Mouse (Mus musculus) lung, embryonic 15.5 days (tissue): ENCODE measurements around the gene Prss43. TPM values are rescaled to one million over a fixed set of nuclear protein-coding genes. Genes with fewer than 3 reads are reported as not detected.

Experiments used
- ATAC-seq: fragments of 200-750 bp; cut with Nextera tagmentation; 2 replicates; pipeline ENCODE4 v1.8.0; 2017; ENCODE audit warnings: moderate number of reproducible peaks, borderline replicate concordance; ENCODE audit not compliant: low FRiP score, low TSS enrichment; ENCODE audit errors: extremely low read depth
- H3K27ac ChIP-seq: fragments of 300-500 bp; sonication (generic); 2 replicates; pipeline ENCODE4 v1.5.1; 2015; ENCODE audit warnings: moderate library complexity, mild to moderate bottlenecking, inconsistent platforms
- H3K27me3 ChIP-seq: fragments of 300-500 bp; sonication (generic); 2 replicates; pipeline ENCODE4 v1.6.1; 2015; ENCODE audit warnings: inconsistent platforms
- H3K36me3 ChIP-seq: fragments of 300-500 bp; sonication (generic); 2 replicates; pipeline ENCODE4 v1.6.1; 2015; ENCODE audit warnings: inconsistent platforms
- H3K4me1 ChIP-seq: fragments of 300-500 bp; sonication (generic); 2 replicates; pipeline ENCODE4 v1.6.1; 2015; ENCODE audit warnings: inconsistent platforms
- H3K4me2 ChIP-seq: fragments of 300-500 bp; sonication (generic); 2 replicates; pipeline ENCODE4 v1.6.1; 2015; ENCODE audit warnings: inconsistent platforms, mild to moderate bottlenecking, moderate library complexity
- H3K4me3 ChIP-seq: fragments of 300-500 bp; sonication (generic); 2 replicates; pipeline ENCODE4 v1.5.1; 2015; ENCODE audit warnings: mild to moderate bottlenecking, inconsistent platforms
- H3K9ac ChIP-seq: fragments of 300-500 bp; sonication (generic); 2 replicates; pipeline ENCODE4 v1.6.1; 2015; ENCODE audit warnings: inconsistent platforms
- H3K9me3 ChIP-seq: fragments of 300-500 bp; sonication (generic); 2 replicates; pipeline ENCODE4 v1.6.1; 2016; ENCODE audit warnings: inconsistent platforms
- WGBS: fragments of 180-500 bp; shearing (Covaris S2); methylation state at CpG from one replicate; pipeline ENCODE4 v1.1.7; 2015; 5-methylcytosine and 5-hydroxymethylcytosine counted together
- polyA plus RNA-seq: library from polyadenylated mRNA; unstranded; fragments of >200 nt; fragmentation: Nextera tagmentation; extraction: Ambion mirVana; gene quantifications from 2 replicates; pipeline ENCODE4 v1.2.1, GENCODE M21; 2015

Prss43 gene
- polyA plus RNA-seq, 1 experiment from 2014 or later = not detected

DNA sequence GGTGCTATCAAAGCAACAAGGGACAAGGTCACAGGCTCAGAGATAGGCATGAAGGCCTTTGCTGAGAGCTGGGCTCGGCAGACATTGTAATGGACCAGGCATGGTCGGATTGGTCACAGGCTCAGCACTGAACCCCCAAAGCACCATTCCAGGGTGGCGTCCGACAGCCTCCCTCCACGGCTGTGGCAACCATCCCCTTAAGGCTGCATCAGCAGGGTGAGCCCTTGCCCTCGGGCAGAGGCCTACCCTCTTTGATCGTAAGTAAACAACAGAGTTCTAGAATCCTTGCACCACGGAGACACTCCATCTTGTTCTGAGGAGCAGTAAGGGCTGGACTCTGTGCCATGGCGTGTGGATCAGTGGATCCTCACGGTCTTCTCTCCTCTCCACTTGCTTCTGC lies 17.7 kb downstream of the Prss43 start, which contains the start of gene Prss46:
TSS of gene Prss46 (plus strand) at position 301 of the 400 bp plus-strand sequence.
- H3K27me3 ChIP-seq = no peaks in the 10 kb centered on the region
- H3K27ac ChIP-seq = no peak within 1 kb of the TSS
- H3K36me3 ChIP-seq = no peaks in the 10 kb centered on the region
- no peaks in the 10 kb centered on the region for H3K9me3 ChIP-seq
- no peak for ATAC-seq
- 69% methylated on average over 10 of the region's 10 CpGs for WGBS
- H3K4me2 ChIP-seq = no peak within 1 kb of the TSS
- H3K9ac ChIP-seq = no peak within 1 kb of the TSS
- no peaks in the 10 kb centered on the region for H3K4me1 ChIP-seq
- no peak within 1 kb of the TSS for H3K4me3 ChIP-seq

- no peaks in the 10 kb centered on the region for H3K27me3 ChIP-seq
- no peak for ATAC-seq
- no peak overlapping the region for H3K9ac ChIP-seq
- 68% methylated on average over 7 of the region's 7 CpGs for WGBS
- H3K4me3 ChIP-seq = no peak overlapping the region
- no peaks in the 10 kb centered on the region for H3K4me1 ChIP-seq
- no peak overlapping the region for H3K4me2 ChIP-seq
- no peaks in the 10 kb centered on the region for H3K9me3 ChIP-seq
- no peaks in the 10 kb centered on the region for H3K36me3 ChIP-seq
- H3K27ac ChIP-seq = no peak overlapping the region
These were observed 22.7 kb downstream of the Prss43 start for GRCm38 (mm10) chr9:110849162-110849561.

GRCm38 (mm10) chr9:110855903-110856302 lies 29.4 kb downstream of the Prss43 start:
- Histone ChIP-seq H3K36me3 (no peaks in the 10 kb centered on the region), H3K4me2 (no peak overlapping the region), H3K27ac (no peak overlapping the region), H3K9ac (no peak overlapping the region), H3K9me3 (no peaks in the 10 kb centered on the region), H3K4me3 (no peak overlapping the region), H3K4me1 (peaks cover 5% of the 10 kb centered on the region; the same call in 1 of the 2 replicates), H3K27me3 (peaks cover 21% of the 10 kb centered on the region)
- no peak for ATAC-seq
- 55% methylated on average over 7 of the region's 7 CpGs for WGBS

GRCm38 (mm10) chr9:110856920-110857319 lies 30.4 kb downstream of the Prss43 start:
- Histone ChIP-seq H3K27ac (no peak overlapping the region), H3K36me3 (no peaks in the 10 kb centered on the region), H3K4me2 (no peak overlapping the region), H3K4me3 (no peak overlapping the region), H3K27me3 (peaks cover 21% of the 10 kb centered on the region), H3K4me1 (peaks cover 5% of the 10 kb centered on the region; the same call in 1 of the 2 replicates), H3K9me3 (no peaks in the 10 kb centered on the region), H3K9ac (no peak overlapping the region)
- no peak for ATAC-seq
- 38% methylated on average over 4 of the region's 4 CpGs for WGBS

DNA sequence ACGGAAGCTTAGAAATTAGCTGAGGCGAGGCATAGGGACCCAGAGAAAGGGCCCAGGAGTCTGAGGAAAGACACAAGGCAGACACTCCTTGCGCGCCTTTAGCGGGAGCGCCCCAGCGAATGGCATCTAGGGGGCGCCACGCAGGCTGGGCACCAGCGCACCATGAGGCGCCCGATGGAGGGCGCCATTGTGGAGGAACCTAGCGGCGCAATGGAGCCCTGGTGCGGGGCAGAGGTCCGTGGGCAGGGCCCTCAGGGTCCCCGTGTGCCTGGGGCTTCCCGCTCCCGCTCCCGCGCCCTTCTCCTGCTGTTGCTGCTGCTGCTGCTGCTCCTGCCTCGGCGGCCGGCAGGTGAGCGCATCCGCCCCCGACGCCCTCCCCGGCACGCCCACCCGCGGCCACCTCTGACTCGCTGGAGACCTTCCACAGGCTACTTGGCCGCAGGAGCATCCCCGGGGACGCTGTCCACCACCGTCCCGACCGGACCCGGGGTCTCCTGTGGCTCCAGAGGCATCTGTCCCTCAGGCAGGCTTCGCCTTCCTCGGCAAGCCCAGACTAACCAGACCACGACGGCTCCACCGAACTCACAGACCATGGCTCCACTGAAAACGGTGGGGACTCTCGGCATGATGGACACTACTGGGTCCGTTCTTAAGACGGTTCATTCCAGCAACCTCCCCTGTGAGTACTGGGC lies 31.4 kb downstream of the Prss43 start, which contains the start of gene Prss50:
TSS of gene Prss50 (plus strand) at position 187 of the 692 bp plus-strand sequence.
- Histone ChIP-seq H3K4me1 (peaks cover 5% of the 10 kb centered on the region; the same call in 1 of the 2 replicates), H3K27ac (no peak within 1 kb of the TSS), H3K4me2 (peak within 1 kb of the TSS; percentile 54), H3K27me3 (peaks cover 21% of the 10 kb centered on the region), H3K4me3 (peak within 1 kb of the TSS; percentile 24), H3K9me3 (no peaks in the 10 kb centered on the region), H3K36me3 (no peaks in the 10 kb centered on the region), H3K9ac (no peak within 1 kb of the TSS)
- no peak for ATAC-seq
- 9% methylated on average over 46 of the region's 50 CpGs for WGBS

DNA sequence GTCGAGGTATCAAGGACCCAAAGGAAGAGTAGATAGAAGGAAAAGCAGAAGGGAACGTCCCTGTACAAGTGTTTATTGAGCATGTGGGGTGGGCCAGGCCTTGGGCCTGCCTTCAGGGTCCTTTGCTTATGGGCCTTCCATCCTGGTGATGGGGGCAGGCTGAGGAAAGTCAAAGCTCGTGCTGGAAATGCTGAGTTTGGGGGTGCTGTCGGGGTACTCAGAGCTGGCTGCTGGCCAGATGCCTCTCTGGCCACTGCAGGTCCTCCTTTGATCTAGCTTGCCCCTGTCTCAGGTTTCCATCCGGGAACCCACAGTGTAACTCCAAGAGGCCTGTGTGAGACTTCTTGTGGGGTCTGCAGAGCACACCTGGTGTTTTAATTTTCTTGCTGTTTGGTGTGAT lies 32.0 kb downstream of the Prss43 start:
- H3K9ac ChIP-seq = no peak overlapping the region
- no peak overlapping the region for H3K27ac ChIP-seq
- peaks cover 5% of the 10 kb centered on the region; the same call in 1 of the 2 replicates for H3K4me1 ChIP-seq
- no peak overlapping the region for H3K4me2 ChIP-seq
- WGBS = 42% methylated on average over 5 of the region's 5 CpGs
- H3K36me3 ChIP-seq = no peaks in the 10 kb centered on the region
- no peak overlapping the region for H3K4me3 ChIP-seq
- no peak for ATAC-seq
- no peaks in the 10 kb centered on the region for H3K9me3 ChIP-seq
- peaks cover 21% of the 10 kb centered on the region for H3K27me3 ChIP-seq

GRCm38 (mm10) chr9:110858967-110859596 lies 32.6 kb downstream of the Prss43 start:
- no peak overlapping the region for H3K4me2 ChIP-seq
- no peaks in the 10 kb centered on the region for H3K36me3 ChIP-seq
- ATAC-seq = no peak

GRCm38 (mm10) chr9:110871030-110871429 lies 44.5 kb downstream of the Prss43 start:
- Histone ChIP-seq H3K9ac (no peak overlapping the region), H3K27ac (no peak overlapping the region), H3K4me3 (no peak overlapping the region), H3K9me3 (no peaks in the 10 kb centered on the region), H3K4me1 (peaks cover 18% of the 10 kb centered on the region), H3K4me2 (no peak overlapping the region), H3K36me3 (no peaks in the 10 kb centered on the region), H3K27me3 (peaks cover 23% of the 10 kb centered on the region)
- WGBS = 20% methylated on average over 7 of the region's 7 CpGs
- ATAC-seq = no peak

More at GRCm38 (mm10) chr9:110858967-110859596, 32.6 kb downstream of the Prss43 start:
- H3K4me1 ChIP-seq = peaks cover 5% of the 10 kb centered on the region; the same call in 1 of the 2 replicates
- no peaks in the 10 kb centered on the region for H3K9me3 ChIP-seq
- no peak overlapping the region for H3K27ac ChIP-seq
- no peak overlapping the region for H3K9ac ChIP-seq
- no peak overlapping the region for H3K4me3 ChIP-seq
- WGBS = 84% methylated on average over 5 of the region's 5 CpGs
- peaks cover 21% of the 10 kb centered on the region for H3K27me3 ChIP-seq

- ATAC-seq = no peak
- 8% methylated on average over 40 of the region's 40 CpGs for WGBS
- Histone ChIP-seq H3K27ac (no peak overlapping the region), H3K9me3 (no peaks in the 10 kb centered on the region), H3K36me3 (no peaks in the 10 kb centered on the region), H3K4me2 (peak overlapping the region; percentile 51), H3K4me3 (peak overlapping the region; percentile 24), H3K4me1 (peaks cover 18% of the 10 kb centered on the region), H3K9ac (no peak overlapping the region), H3K27me3 (peaks cover 23% of the 10 kb centered on the region)
These were observed 47.5 kb downstream of the Prss43 start for GRCm38 (mm10) chr9:110873681-110874659.

GRCm38 (mm10) chr9:110874660-110875191 lies 48.2 kb downstream of the Prss43 start:
- Histone ChIP-seq H3K27ac (no peak overlapping the region), H3K4me1 (peaks cover 26% of the 10 kb centered on the region), H3K4me2 (no peak overlapping the region), H3K36me3 (no peaks in the 10 kb centered on the region), H3K4me3 (no peak overlapping the region), H3K9me3 (no peaks in the 10 kb centered on the region), H3K9ac (no peak overlapping the region), H3K27me3 (peaks cover 23% of the 10 kb centered on the region)
- WGBS = 19% methylated on average over 3 of the region's 3 CpGs
- ATAC-seq = no peak

DNA sequence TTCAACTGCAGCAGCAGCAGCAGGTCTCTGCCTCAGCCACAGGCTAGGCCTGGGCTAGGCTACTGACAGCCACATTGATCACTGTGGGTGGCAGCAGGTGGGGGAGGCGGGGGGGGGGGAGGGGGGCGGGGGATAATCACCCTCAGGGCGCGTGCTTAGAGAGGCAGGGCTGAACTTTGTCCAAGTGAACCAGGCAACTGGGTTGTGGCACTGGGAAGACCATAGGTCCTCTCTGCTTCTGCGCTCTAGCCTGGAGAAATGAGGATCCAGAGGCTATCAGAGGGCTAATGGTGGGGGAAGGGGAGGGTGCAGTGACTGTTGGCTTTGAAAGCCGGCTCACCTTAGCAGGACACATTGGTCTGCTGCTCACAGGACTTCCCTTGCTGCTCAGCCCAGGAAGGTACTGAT lies 48.8 kb downstream of the Prss43 start:
- Histone ChIP-seq H3K27me3 (peaks cover 26% of the 10 kb centered on the region), H3K9ac (no peak overlapping the region), H3K4me1 (peaks cover 27% of the 10 kb centered on the region), H3K36me3 (no peaks in the 10 kb centered on the region), H3K27ac (no peak overlapping the region), H3K4me2 (no peak overlapping the region), H3K9me3 (no peaks in the 10 kb centered on the region), H3K4me3 (no peak overlapping the region)
- no peak for ATAC-seq
- WGBS = 25% methylated on average over 6 of the region's 6 CpGs
